Mouse (Mus musculus): ENCODE results near the gene D230025D16Rik. TPM values are rescaled to one million over a fixed set of nuclear protein-coding genes. Genes with fewer than 3 reads are reported as not detected.

D230025D16Rik gene
- polyA plus RNA-seq, 1 experiment, result 26.4 TPM

DNA sequence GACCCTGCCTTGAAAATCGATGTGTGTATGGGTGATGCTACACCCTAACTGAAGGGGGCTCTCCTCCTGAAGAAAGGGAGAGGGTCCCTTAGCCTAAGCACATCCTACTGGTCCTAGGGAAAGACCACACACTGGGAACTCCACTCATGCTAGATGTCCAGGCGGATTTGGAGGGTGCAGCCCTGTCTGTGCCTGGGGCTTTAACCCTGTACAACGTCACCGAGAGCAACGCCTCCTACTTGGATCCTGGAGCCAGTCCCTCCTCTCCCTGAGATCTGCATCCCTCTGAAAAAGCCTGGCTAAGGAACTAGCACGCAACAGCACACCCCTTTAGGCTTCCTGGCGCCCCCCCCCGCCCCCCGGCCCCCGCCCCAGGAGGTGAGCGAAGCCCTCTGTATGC lies 50.4 kb downstream of the D230025D16Rik start:
- no peak for TF ChIP-seq CTCF (IDR thresholded peaks at IDR 0.05; ENCODE audit: borderline replicate concordance, control insufficient read depth, extremely low read depth, insufficient read depth, low read length, poor library complexity)
- no peak for TF ChIP-seq POLR2A (IDR thresholded peaks at IDR 0.05; ENCODE audit: control insufficient read depth, extremely low read depth, insufficient read depth, low read length, poor library complexity)
- Histone ChIP-seq H3K27me3 (ENCODE audit: control insufficient read depth, insufficient read depth, low read length) (peaks cover 4% of the 10 kb centered on the region; the same call in 1 of the 2 replicates), H3K4me1 (replicated peaks; ENCODE audit: control insufficient read depth, insufficient read depth, low read length) (peaks cover 23% of the 10 kb centered on the region)

DNA sequence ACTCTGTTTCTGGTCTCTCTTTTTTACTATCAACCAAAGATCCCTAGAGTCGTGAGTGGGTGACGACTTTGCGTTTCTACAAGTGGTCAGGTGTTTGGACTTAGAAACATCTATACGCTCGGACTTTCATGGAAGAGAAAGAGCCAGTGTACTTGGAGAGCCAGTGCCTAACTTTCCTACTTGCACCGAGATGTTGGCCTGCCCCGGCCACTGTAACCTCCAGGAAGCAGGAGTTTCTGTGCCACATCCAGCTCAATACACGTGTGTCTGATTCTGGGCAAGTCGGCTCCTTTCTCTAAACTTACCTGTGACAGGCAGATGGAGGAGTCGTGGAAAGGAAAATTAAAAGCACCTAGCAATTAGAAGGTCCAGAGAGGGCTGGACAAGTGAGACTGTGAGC lies 50.9 kb downstream of the D230025D16Rik start, which contains the start of gene Nol3:
TSS of gene Nol3 (plus strand) at position 301 of the 400 bp plus-strand sequence.
- no peak for TF ChIP-seq POLR2A (IDR thresholded peaks at IDR 0.05; ENCODE audit: control insufficient read depth, extremely low read depth, insufficient read depth, low read length, poor library complexity)
- no peak for TF ChIP-seq CTCF (IDR thresholded peaks at IDR 0.05; ENCODE audit: borderline replicate concordance, control insufficient read depth, extremely low read depth, insufficient read depth, low read length, poor library complexity)
- Histone ChIP-seq H3K36me3 (ENCODE audit: control insufficient read depth, insufficient read depth, low read length) (no peaks in the 10 kb centered on the region), H3K27me3 (ENCODE audit: control insufficient read depth, insufficient read depth, low read length) (peaks cover 2% of the 10 kb centered on the region; the same call in 1 of the 2 replicates), H3K4me1 (replicated peaks; ENCODE audit: control insufficient read depth, insufficient read depth, low read length) (peaks cover 18% of the 10 kb centered on the region), H3K27ac (ENCODE audit: control insufficient read depth, insufficient read depth, low read length) (no peak within 1 kb of the TSS), H3K4me3 (ENCODE audit: control insufficient read depth, insufficient read depth, low read length) (peak within 1 kb of the TSS; percentile 41)
- WGBS, result 16% methylated on average over 10 of the region's 10 CpGs
- DNase-seq, result no peak

More for the DNA sequence above, 50.4 kb downstream of the D230025D16Rik start:
- no peak overlapping the region for H3K4me3 ChIP-seq (ENCODE audit: control insufficient read depth, insufficient read depth, low read length)
- no peak for DNase-seq
- no peaks in the 10 kb centered on the region for H3K36me3 ChIP-seq (ENCODE audit: control insufficient read depth, insufficient read depth, low read length)
- WGBS, result 30% methylated on average over 11 of the region's 11 CpGs
- no peak overlapping the region for H3K27ac ChIP-seq (ENCODE audit: control insufficient read depth, insufficient read depth, low read length)

GRCm38 (mm10) chr8:105276292-105277120 lies 51.6 kb downstream of the D230025D16Rik start:
- Histone ChIP-seq H3K4me1 (replicated peaks; ENCODE audit: control insufficient read depth, insufficient read depth, low read length) (peaks cover 17% of the 10 kb centered on the region), H3K27ac (ENCODE audit: control insufficient read depth, insufficient read depth, low read length) (no peak overlapping the region), H3K36me3 (ENCODE audit: control insufficient read depth, insufficient read depth, low read length) (no peaks in the 10 kb centered on the region), H3K27me3 (ENCODE audit: control insufficient read depth, insufficient read depth, low read length) (no peaks in the 10 kb centered on the region; the same call in 1 of the 2 replicates), H3K4me3 (ENCODE audit: control insufficient read depth, insufficient read depth, low read length) (peak overlapping the region; percentile 41)
- TF ChIP-seq POLR2A (IDR thresholded peaks at IDR 0.05; ENCODE audit: control insufficient read depth, extremely low read depth, insufficient read depth, low read length, poor library complexity), result no peak
- TF ChIP-seq CTCF (IDR thresholded peaks at IDR 0.05; ENCODE audit: borderline replicate concordance, control insufficient read depth, extremely low read depth, insufficient read depth, low read length, poor library complexity), result no peak
- peak; percentile 49 for DNase-seq
- WGBS, result 4% methylated on average over 30 of the region's 30 CpGs

- 2% methylated on average over 28 of the region's 28 CpGs for WGBS
- Histone ChIP-seq H3K4me3 (ENCODE audit: control insufficient read depth, insufficient read depth, low read length) (no peak overlapping the region), H3K4me1 (replicated peaks; ENCODE audit: control insufficient read depth, insufficient read depth, low read length) (peaks cover 20% of the 10 kb centered on the region), H3K36me3 (ENCODE audit: control insufficient read depth, insufficient read depth, low read length) (no peaks in the 10 kb centered on the region), H3K27me3 (ENCODE audit: control insufficient read depth, insufficient read depth, low read length) (no peaks in the 10 kb centered on the region; the same call in 1 of the 2 replicates), H3K27ac (ENCODE audit: control insufficient read depth, insufficient read depth, low read length) (no peak overlapping the region)
- TF ChIP-seq POLR2A (IDR thresholded peaks at IDR 0.05; ENCODE audit: control insufficient read depth, extremely low read depth, insufficient read depth, low read length, poor library complexity) (no peak), CTCF (IDR thresholded peaks at IDR 0.05; ENCODE audit: borderline replicate concordance, control insufficient read depth, extremely low read depth, insufficient read depth, low read length, poor library complexity) (no peak)
- no peak for DNase-seq
These were observed 54.0 kb downstream of the D230025D16Rik start for GRCm38 (mm10) chr8:105278911-105279334.

GRCm38 (mm10) chr8:105280567-105280966 lies 55.6 kb downstream of the D230025D16Rik start:
- Histone ChIP-seq H3K27me3 (ENCODE audit: control insufficient read depth, insufficient read depth, low read length) (no peaks in the 10 kb centered on the region; the same call in 1 of the 2 replicates), H3K4me1 (replicated peaks; ENCODE audit: control insufficient read depth, insufficient read depth, low read length) (peaks cover 20% of the 10 kb centered on the region), H3K36me3 (ENCODE audit: control insufficient read depth, insufficient read depth, low read length) (no peaks in the 10 kb centered on the region), H3K4me3 (ENCODE audit: control insufficient read depth, insufficient read depth, low read length) (no peak overlapping the region), H3K27ac (ENCODE audit: control insufficient read depth, insufficient read depth, low read length) (no peak overlapping the region)
- no peak for DNase-seq
- 14% methylated on average over 3 of the region's 3 CpGs for WGBS
- no peak for TF ChIP-seq POLR2A (IDR thresholded peaks at IDR 0.05; ENCODE audit: control insufficient read depth, extremely low read depth, insufficient read depth, low read length, poor library complexity)
- no peak for TF ChIP-seq CTCF (IDR thresholded peaks at IDR 0.05; ENCODE audit: borderline replicate concordance, control insufficient read depth, extremely low read depth, insufficient read depth, low read length, poor library complexity)

GRCm38 (mm10) chr8:105281821-105282220 lies 56.9 kb downstream of the D230025D16Rik start:
- Histone ChIP-seq H3K4me1 (replicated peaks; ENCODE audit: control insufficient read depth, insufficient read depth, low read length) (peaks cover 12% of the 10 kb centered on the region), H3K27me3 (ENCODE audit: control insufficient read depth, insufficient read depth, low read length) (no peaks in the 10 kb centered on the region; the same call in 1 of the 2 replicates), H3K4me3 (ENCODE audit: control insufficient read depth, insufficient read depth, low read length) (no peak overlapping the region), H3K27ac (ENCODE audit: control insufficient read depth, insufficient read depth, low read length) (no peak overlapping the region), H3K36me3 (ENCODE audit: control insufficient read depth, insufficient read depth, low read length) (no peaks in the 10 kb centered on the region)
- DNase-seq, result no peak
- 98% methylated on average over 12 of the region's 12 CpGs for WGBS
- TF ChIP-seq CTCF (IDR thresholded peaks at IDR 0.05; ENCODE audit: borderline replicate concordance, control insufficient read depth, extremely low read depth, insufficient read depth, low read length, poor library complexity) (no peak), POLR2A (IDR thresholded peaks at IDR 0.05; ENCODE audit: control insufficient read depth, extremely low read depth, insufficient read depth, low read length, poor library complexity) (no peak)
